Mouse (Mus musculus) kidney, embryonic 15.5 days (tissue): ENCODE measurements around the gene Slc25a12. TPM values are rescaled to one million over a fixed set of nuclear protein-coding genes. Genes with fewer than 3 reads are reported as not detected.
"Not testable (repeated sequence)": the region's sequence is repeated elsewhere in the genome, so short reads cannot be mapped to it uniquely, and the experiment has no call there.

Experiments
- ATAC-seq: fragments of 200-750 bp; cut with Nextera tagmentation; replicated peaks from 2 replicates; pipeline ENCODE4 v1.8.0; 2017; ENCODE audit warnings: moderate TSS enrichment; ENCODE audit not compliant: low FRiP score
- H3K27ac ChIP-seq: fragments of 300-500 bp; sonication (generic); 2 replicates; pipeline ENCODE4 v1.5.1; 2015; ENCODE audit warnings: mild to moderate bottlenecking, inconsistent platforms
- H3K27me3 ChIP-seq: fragments of 300-500 bp; sonication (generic); 2 replicates; pipeline ENCODE4 v1.6.1; 2015; ENCODE audit warnings: inconsistent platforms
- H3K36me3 ChIP-seq: fragments of 300-500 bp; sonication (generic); 2 replicates; pipeline ENCODE4 v1.6.1; 2015; ENCODE audit warnings: inconsistent platforms
- H3K4me1 ChIP-seq: fragments of 300-500 bp; sonication (generic); 2 replicates; pipeline ENCODE4 v1.6.1; 2015; ENCODE audit warnings: inconsistent platforms
- H3K4me2 ChIP-seq: fragments of 300-500 bp; sonication (generic); 2 replicates; pipeline ENCODE4 v1.6.1; 2015; ENCODE audit warnings: moderate library complexity, mild to moderate bottlenecking, inconsistent platforms
- H3K4me3 ChIP-seq: fragments of 300-500 bp; sonication (generic); replicated peaks from 2 replicates; pipeline ENCODE4 v1.5.1; 2015; ENCODE audit warnings: mild to moderate bottlenecking, inconsistent platforms
- H3K9ac ChIP-seq: fragments of 300-500 bp; sonication (generic); 2 replicates; pipeline ENCODE4 v1.6.1; 2015; ENCODE audit warnings: mild to moderate bottlenecking, inconsistent platforms
- H3K9me3 ChIP-seq: fragments of 300-500 bp; sonication (generic); replicated peaks from 2 replicates; pipeline ENCODE4 v1.6.1; 2016; ENCODE audit warnings: inconsistent platforms
- WGBS: fragments of 180-500 bp; shearing (Covaris S2); methylation state at CpG from one replicate; pipeline ENCODE4 v1.1.7; 2015; ENCODE audit warnings: mixed read lengths; 5-methylcytosine and 5-hydroxymethylcytosine counted together
- polyA plus RNA-seq: library from polyadenylated mRNA; unstranded; fragments of >200 nt; fragmentation: Nextera tagmentation; extraction: Ambion mirVana; gene quantifications from 2 replicates; pipeline ENCODE4 v1.2.1, GENCODE M21; 2015

Slc25a12 gene
- 37.8 and 41.7 TPM in 2 replicates for polyA plus RNA-seq

- Histone ChIP-seq H3K9ac (peak within 1 kb of the TSS; percentile 71), H3K9me3 (no peaks in the 10 kb centered on the region), H3K27me3 (no peaks in the 10 kb centered on the region), H3K36me3 (no peaks in the 10 kb centered on the region), H3K4me1 (peaks cover 15% of the 10 kb centered on the region), H3K27ac (peak within 1 kb of the TSS; percentile 87), H3K4me2 (peak within 1 kb of the TSS; percentile 69), H3K4me3 (peak within 1 kb of the TSS; percentile 85)
- ATAC-seq: peak; percentile 96
- whole genome bisulfite sequencing: under 1% methylated on average over 57 of the region's 57 CpGs
These were observed at the start of gene Slc25a12 for GRCm38 (mm10) chr2:71367125-71367880. TSS of gene Slc25a12 (minus strand) at chr2:71367749.

- no peaks in the 10 kb centered on the region for H3K27me3 ChIP-seq
- peaks cover 57% of the 10 kb centered on the region for H3K36me3 ChIP-seq
- H3K4me3 ChIP-seq: no peak overlapping the region
- H3K4me2 ChIP-seq: no peak overlapping the region
- 94% methylated on average over 1 of the region's 1 CpGs for WGBS
- no peak overlapping the region for H3K27ac ChIP-seq
- no peak overlapping the region for H3K9ac ChIP-seq
- no peaks in the 10 kb centered on the region for H3K9me3 ChIP-seq
- no peaks in the 10 kb centered on the region for H3K4me1 ChIP-seq
- ATAC-seq: no peak
These were observed 38.1 kb upstream of the Slc25a12 start for GRCm38 (mm10) chr2:71405613-71406012.

- ATAC-seq: no peak
- peak overlapping the region; percentile 86 for H3K9ac ChIP-seq
- peaks cover 25% of the 10 kb centered on the region for H3K36me3 ChIP-seq
- peak overlapping the region; percentile 89 for H3K27ac ChIP-seq
- H3K4me1 ChIP-seq: peaks cover 11% of the 10 kb centered on the region
- H3K4me2 ChIP-seq: peak overlapping the region; percentile 77
- H3K27me3 ChIP-seq: no peaks in the 10 kb centered on the region
- H3K4me3 ChIP-seq: peak overlapping the region; percentile 91
- WGBS: 57% methylated on average over 9 of the region's 9 CpGs
- no peaks in the 10 kb centered on the region for H3K9me3 ChIP-seq
These were observed 22.3 kb upstream of the Slc25a12 start for GRCm38 (mm10) chr2:71389864-71390263.

GRCm38 (mm10) chr2:71388951-71389763, 21.6 kb upstream of the Slc25a12 start, which contains the start of gene Hat1:
TSS of gene Hat1 (plus strand) at chr2:71388958.
- H3K4me3 ChIP-seq: peak within 1 kb of the TSS; percentile 91
- H3K4me1 ChIP-seq: peaks cover 11% of the 10 kb centered on the region
- under 1% methylated on average over 53 of the region's 66 CpGs for WGBS
- ATAC-seq: peak; percentile 99
- H3K4me2 ChIP-seq: peak within 1 kb of the TSS; percentile 77
- no peaks in the 10 kb centered on the region for H3K27me3 ChIP-seq
- H3K27ac ChIP-seq: peak within 1 kb of the TSS; percentile 89
- H3K36me3 ChIP-seq: peaks cover 18% of the 10 kb centered on the region
- peak within 1 kb of the TSS; percentile 86 for H3K9ac ChIP-seq
- H3K9me3 ChIP-seq: no peaks in the 10 kb centered on the region

GRCm38 (mm10) chr2:71387766-71388165, 20.2 kb upstream of the Slc25a12 start:
- WGBS: 85% methylated on average over 6 of the region's 6 CpGs
- Histone ChIP-seq H3K27me3 (no peaks in the 10 kb centered on the region), H3K4me1 (peaks cover 11% of the 10 kb centered on the region), H3K4me3 (no peak overlapping the region), H3K9ac (no peak overlapping the region), H3K9me3 (no peaks in the 10 kb centered on the region), H3K4me2 (no peak overlapping the region), H3K27ac (no peak overlapping the region), H3K36me3 (peaks cover 15% of the 10 kb centered on the region)
- no peak for ATAC-seq

- 40% methylated on average over 11 of the region's 11 CpGs for WGBS
- ATAC-seq: no peak
- H3K4me3 ChIP-seq: no peak overlapping the region
- H3K4me1 ChIP-seq: peaks cover 3% of the 10 kb centered on the region; the same call in 1 of the 2 replicates
- H3K36me3 ChIP-seq: no peaks in the 10 kb centered on the region
- H3K27ac ChIP-seq: no peak overlapping the region
- H3K4me2 ChIP-seq: peak overlapping the region; percentile 31; the same call in 1 of the 2 replicates
- no peaks in the 10 kb centered on the region for H3K9me3 ChIP-seq
- no peak overlapping the region for H3K9ac ChIP-seq
- H3K27me3 ChIP-seq: no peaks in the 10 kb centered on the region
These were observed 16.3 kb upstream of the Slc25a12 start for GRCm38 (mm10) chr2:71383890-71384289.

GRCm38 (mm10) chr2:71381962-71382361, 14.4 kb upstream of the Slc25a12 start:
- H3K9me3 ChIP-seq: no peaks in the 10 kb centered on the region
- WGBS: 79% methylated on average over 4 of the region's 4 CpGs
- no peak; the same call in 1 of the 2 replicates for ATAC-seq
- H3K9ac ChIP-seq: no peak overlapping the region
- H3K4me1 ChIP-seq: no peaks in the 10 kb centered on the region
- H3K36me3 ChIP-seq: no peaks in the 10 kb centered on the region
- H3K27ac ChIP-seq: no peak overlapping the region
- no peak overlapping the region for H3K4me2 ChIP-seq
- H3K4me3 ChIP-seq: no peak overlapping the region
- no peaks in the 10 kb centered on the region for H3K27me3 ChIP-seq

GRCm38 (mm10) chr2:71377426-71377825, 9.9 kb upstream of the Slc25a12 start:
- WGBS: 92% methylated on average over 5 of the region's 5 CpGs
- no peaks in the 10 kb centered on the region for H3K9me3 ChIP-seq
- H3K4me3 ChIP-seq: no peak overlapping the region
- no peaks in the 10 kb centered on the region for H3K4me1 ChIP-seq
- H3K4me2 ChIP-seq: no peak overlapping the region
- no peak for ATAC-seq
- no peaks in the 10 kb centered on the region for H3K36me3 ChIP-seq
- H3K27me3 ChIP-seq: no peaks in the 10 kb centered on the region
- H3K27ac ChIP-seq: no peak overlapping the region
- H3K9ac ChIP-seq: no peak overlapping the region

- H3K9ac ChIP-seq: no peak overlapping the region
- no peaks in the 10 kb centered on the region for H3K4me1 ChIP-seq
- WGBS: 42% methylated on average over 11 of the region's 11 CpGs
- no peaks in the 10 kb centered on the region for H3K9me3 ChIP-seq
- H3K4me2 ChIP-seq: peak overlapping the region; percentile 27
- no peak for ATAC-seq
- no peaks in the 10 kb centered on the region for H3K27me3 ChIP-seq
- no peaks in the 10 kb centered on the region for H3K36me3 ChIP-seq
- H3K4me3 ChIP-seq: no peak overlapping the region
- no peak overlapping the region for H3K27ac ChIP-seq
These were observed 8.9 kb upstream of the Slc25a12 start for GRCm38 (mm10) chr2:71376433-71376906.

GRCm38 (mm10) chr2:71374275-71375155, 7.0 kb upstream of the Slc25a12 start:
- Histone ChIP-seq H3K9me3 (no peaks in the 10 kb centered on the region), H3K9ac (no peak overlapping the region), H3K4me1 (no peaks in the 10 kb centered on the region), H3K36me3 (no peaks in the 10 kb centered on the region), H3K27ac (no peak overlapping the region), H3K4me2 (no peak overlapping the region), H3K27me3 (no peaks in the 10 kb centered on the region), H3K4me3 (no peak overlapping the region)
- 53% methylated on average over 8 of the region's 8 CpGs for WGBS
- ATAC-seq: no peak

GRCm38 (mm10) chr2:71372261-71372660, 4.7 kb upstream of the Slc25a12 start:
- not testable (repeated sequence) for ATAC-seq
- 89% methylated on average over 4 of the region's 4 CpGs for WGBS

More at GRCm38 (mm10) chr2:71372261-71372660, 4.7 kb upstream of the Slc25a12 start:
- H3K4me1 ChIP-seq, H3K27ac ChIP-seq, H3K27me3 ChIP-seq, H3K36me3 ChIP-seq, H3K4me2 ChIP-seq, H3K9me3 ChIP-seq, H3K9ac ChIP-seq, H3K4me3 ChIP-seq: not testable (repeated sequence)
